Mouse (Mus musculus) small intestine, adult 2 months (tissue): Measurements from ENCODE around the gene Cfap70.

Source experiments
- CTCF ChIP-seq: fragments of 200-500 bp; IDR thresholded peaks from 2 replicates; pipeline ENCODE4 v1.5.1; 2012; ENCODE audit warnings: low read depth, mild to moderate bottlenecking, control low read depth, inconsistent platforms, low read length, moderate library complexity, mixed read lengths; ENCODE audit not compliant: insufficient replicate concordance, insufficient read length; ENCODE audit errors: extremely low read depth
- POLR2A ChIP-seq: fragments of 200-500 bp; IDR thresholded peaks from 2 replicates; pipeline ENCODE4 v1.6.1; 2012; ENCODE audit warnings: low read depth, mild to moderate bottlenecking, control low read depth, inconsistent platforms, low read length, moderate library complexity

DNA sequence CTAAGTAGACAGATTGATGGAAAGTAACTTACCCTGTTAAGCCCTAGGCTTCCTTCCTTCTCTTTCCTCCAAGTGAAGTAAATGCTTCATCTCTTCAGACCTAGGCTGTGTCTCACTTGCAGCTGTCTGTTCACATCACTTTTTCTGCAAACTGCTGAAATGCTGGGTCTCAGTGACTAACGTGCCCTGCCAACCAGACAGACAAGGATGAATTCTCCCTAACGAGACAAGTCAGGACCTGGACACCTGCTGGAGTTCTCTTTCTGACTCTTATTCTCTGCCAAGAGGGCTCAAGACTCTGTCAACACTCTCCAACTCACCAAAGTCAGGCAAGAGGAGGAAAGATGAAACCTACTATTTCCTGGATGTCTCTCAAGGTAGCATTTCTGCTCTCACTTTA, 44.6 kb upstream of the Cfap70 start, which contains the start of gene Mss51:
- TF ChIP-seq CTCF (no peak), POLR2A (no peak)
